Mouse (Mus musculus) G1E (cell line): ENCODE measurements around the gene Cish. TPM values are rescaled to one million over a fixed set of nuclear protein-coding genes. Genes with fewer than 3 reads are reported as not detected.

Source experiments
- ATAC-seq: 2 replicates; pipeline ENCODE4 v1.8.0; 2016; ENCODE audit warnings: mild to moderate bottlenecking; ENCODE audit not compliant: insufficient number of reproducible peaks, poor library complexity, low FRiP score, severe bottlenecking; ENCODE audit errors: extremely low read depth
- DNase-seq: peaks from one replicate; pipeline ENCODE4 v3.0.0; 2012; ENCODE audit warnings: low spot score
- H3K27me3 ChIP-seq: 2 replicates; pipeline ENCODE4 v1.6.1; 2012; ENCODE audit warnings: mild to moderate bottlenecking, low read length, inconsistent platforms; ENCODE audit not compliant: insufficient read depth
- H3K36me3 ChIP-seq: replicated peaks from 2 replicates; pipeline ENCODE3; 2012; ENCODE audit warnings: mild to moderate bottlenecking, inconsistent platforms
- H3K4me1 ChIP-seq: 2 replicates; pipeline ENCODE4 v1.6.1; 2012; ENCODE audit warnings: low read depth, low read length, inconsistent platforms, mixed read lengths; ENCODE audit not compliant: insufficient read depth
- H3K4me3 ChIP-seq: 2 replicates; pipeline ENCODE4 v1.5.1; 2012; ENCODE audit warnings: low read depth, mild to moderate bottlenecking, inconsistent platforms, low read length, moderate library complexity, mixed read lengths
- H3K9me3 ChIP-seq: replicated peaks from 2 replicates; pipeline ENCODE4 v1.6.1; 2012; ENCODE audit warnings: inconsistent platforms
- CTCF ChIP-seq: IDR thresholded peaks from 2 replicates; pipeline ENCODE4 v1.5.1; 2012; ENCODE audit warnings: low read depth, low read length, inconsistent platforms, mixed read lengths
- GATA1 ChIP-seq: IDR thresholded peaks from 2 replicates; pipeline ENCODE4 v1.6.1; 2012; ENCODE audit warnings: borderline replicate concordance, low read length, inconsistent platforms, mixed read lengths
- GATA2 ChIP-seq: IDR thresholded peaks from 2 replicates; pipeline ENCODE4 v1.6.1; 2012; ENCODE audit warnings: low read depth, low read length, inconsistent platforms, borderline replicate concordance
- POLR2AphosphoS5 ChIP-seq: IDR thresholded peaks from 2 replicates; pipeline ENCODE4 v1.6.1; 2012; ENCODE audit warnings: low read depth, low read length, inconsistent platforms; ENCODE audit not compliant: insufficient replicate concordance
- TAL1 ChIP-seq: conservative IDR thresholded peaks from 2 replicates; pipeline ENCODE4 v1.6.1; 2012; ENCODE audit warnings: low read depth, low read length, inconsistent platforms, mixed read lengths
- polyA plus RNA-seq: library from polyadenylated mRNA; stranded (reverse); fragments of >175 nt; gene quantifications from 2 replicates; pipeline ENCODE4 v1.2.3, GENCODE M21; 2012
- total RNA-seq, 2 experiments: library from RNA; stranded (forward) in 1 of 2; stranded (reverse) in 1 of 2; fragments of 200-1000 nt in 1 of 2; fragments of >200 nt in 1 of 2; fragmentation: Nextera tagmentation in 1 of 2; gene quantifications; 2 replicates each; pipeline ENCODE4 v1.2.3; 2014 to 2017

Gene Cish
- total and polyA plus RNA-seq, 3 experiments = 24.7 to 151 (median 106) TPM

DNA sequence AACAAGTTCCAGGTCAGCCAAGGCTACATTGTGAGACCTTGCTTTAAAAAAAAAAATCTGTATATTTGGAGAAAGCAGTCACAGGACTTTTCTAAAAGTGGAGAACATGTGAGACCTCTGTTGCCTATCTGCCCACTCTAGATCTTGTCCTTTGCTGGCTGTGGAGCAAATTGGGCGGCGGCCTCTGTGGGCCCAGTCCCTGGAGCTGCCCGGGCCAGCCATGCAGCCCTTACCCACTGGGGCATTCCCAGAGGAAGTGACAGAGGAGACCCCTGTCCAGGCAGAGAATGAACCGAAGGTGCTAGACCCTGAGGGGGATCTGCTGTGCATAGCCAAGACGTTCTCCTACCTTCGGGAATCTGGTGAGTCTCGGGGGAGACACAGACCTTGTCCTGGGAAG is 4.0 kb downstream of the Cish start:
- H3K27me3 ChIP-seq = no peaks in the 10 kb centered on the region
- DNase-seq (no peak), ATAC-seq (no peak)
- TF ChIP-seq GATA1 (no peak), CTCF (no peak), GATA2 (no peak)
- peaks cover 69% of the 10 kb centered on the region for H3K4me1 ChIP-seq
- peaks cover 68% of the 10 kb centered on the region for H3K36me3 ChIP-seq
- peak overlapping the region; percentile 84 for H3K4me3 ChIP-seq
- H3K9me3 ChIP-seq = no peaks in the 10 kb centered on the region

GRCm38 (mm10) chr9:107300224-107300973 is 4.6 kb downstream of the Cish start:
- no peak for TF ChIP-seq GATA1
- no peak for TF ChIP-seq POLR2AphosphoS5
- TF ChIP-seq TAL1 = no peak
- Histone ChIP-seq H3K4me1 (peaks cover 69% of the 10 kb centered on the region), H3K27me3 (no peaks in the 10 kb centered on the region), H3K4me3 (peak overlapping the region; percentile 84), H3K9me3 (no peaks in the 10 kb centered on the region), H3K36me3 (peaks cover 69% of the 10 kb centered on the region)
- ATAC-seq (no peak), DNase-seq (no peak)

GRCm38 (mm10) chr9:107301554-107302331 is 5.9 kb downstream of the Cish start:
- Histone ChIP-seq H3K27me3 (no peaks in the 10 kb centered on the region), H3K36me3 (peaks cover 72% of the 10 kb centered on the region), H3K4me3 (peak overlapping the region; percentile 84; the same call in 1 of the 2 replicates), H3K9me3 (no peaks in the 10 kb centered on the region), H3K4me1 (peaks cover 73% of the 10 kb centered on the region)
- ATAC-seq = no peak
- DNase-seq = no peak
- TF ChIP-seq POLR2AphosphoS5 = no peak

DNA sequence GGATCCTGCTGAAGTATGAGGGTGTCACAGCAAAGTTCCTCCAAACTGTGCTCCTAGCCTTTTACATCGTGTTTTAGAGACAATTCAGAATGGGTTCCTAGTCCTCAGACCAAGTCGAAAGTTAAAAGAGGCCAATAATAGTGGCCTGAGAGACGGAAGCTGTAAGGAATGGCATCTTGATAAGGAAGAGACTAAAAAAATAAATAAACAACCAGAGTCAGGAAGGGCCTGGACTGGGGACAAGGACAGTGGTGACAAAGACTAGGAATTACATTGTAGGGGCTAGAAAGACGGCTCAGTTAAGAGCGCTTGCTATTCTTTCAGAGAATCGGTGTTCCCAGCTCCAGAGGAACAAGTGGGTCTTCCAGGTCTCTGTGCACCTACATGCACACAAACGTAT is 6.8 kb downstream of the Cish start:
- H3K4me1 ChIP-seq = peaks cover 81% of the 10 kb centered on the region
- peaks cover 72% of the 10 kb centered on the region for H3K36me3 ChIP-seq
- DNase-seq (no peak), ATAC-seq (no peak)
- no peaks in the 10 kb centered on the region for H3K27me3 ChIP-seq
- no peak overlapping the region; the same call in 1 of the 2 replicates for H3K4me3 ChIP-seq
- TF ChIP-seq TAL1 (no peak), POLR2AphosphoS5 (no peak), CTCF (no peak), GATA1 (no peak)
- H3K9me3 ChIP-seq = no peaks in the 10 kb centered on the region

DNA sequence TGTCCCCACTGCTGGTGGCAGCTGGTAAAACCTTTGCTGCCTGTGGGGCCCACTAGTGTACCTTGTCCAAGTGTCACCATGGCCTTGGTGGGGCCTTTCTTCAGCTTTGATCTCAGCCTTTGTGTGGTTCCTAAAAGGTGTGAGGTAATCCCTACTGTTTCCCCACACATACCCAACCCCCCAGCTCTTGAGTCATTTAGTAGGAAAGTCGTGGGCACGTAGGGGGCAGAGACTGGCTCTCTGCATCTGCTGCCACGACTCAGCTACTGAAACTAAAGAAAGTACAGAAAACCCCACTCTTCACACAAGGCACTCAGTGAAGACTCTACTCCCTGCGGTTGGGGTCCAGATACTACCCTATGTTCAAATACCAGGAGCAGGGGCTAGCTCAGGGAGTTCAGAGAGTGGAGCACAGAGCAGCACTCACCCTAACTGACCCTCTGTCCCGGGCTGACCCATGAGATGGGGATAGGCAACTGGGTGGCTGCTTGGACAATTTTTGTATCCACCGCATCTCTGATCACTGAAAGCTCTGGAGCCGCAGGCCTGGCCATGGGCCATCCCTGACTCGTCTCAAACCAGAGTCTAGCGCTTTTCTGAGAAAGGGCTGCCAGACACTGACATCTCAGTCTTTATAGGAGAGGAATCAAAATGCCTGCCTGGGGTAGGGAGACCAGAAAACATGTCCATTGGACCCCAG is 7.4 kb downstream of the Cish start:
- DNase-seq (no peak), ATAC-seq (no peak)
- Histone ChIP-seq H3K36me3 (peaks cover 66% of the 10 kb centered on the region), H3K27me3 (no peaks in the 10 kb centered on the region), H3K9me3 (no peaks in the 10 kb centered on the region), H3K4me3 (no peak overlapping the region), H3K4me1 (peaks cover 84% of the 10 kb centered on the region)
- TF ChIP-seq POLR2AphosphoS5 = no peak
- TF ChIP-seq GATA2 = no peak
- TF ChIP-seq TAL1 = no peak
- TF ChIP-seq CTCF = no peak
- no peak for TF ChIP-seq GATA1

DNA sequence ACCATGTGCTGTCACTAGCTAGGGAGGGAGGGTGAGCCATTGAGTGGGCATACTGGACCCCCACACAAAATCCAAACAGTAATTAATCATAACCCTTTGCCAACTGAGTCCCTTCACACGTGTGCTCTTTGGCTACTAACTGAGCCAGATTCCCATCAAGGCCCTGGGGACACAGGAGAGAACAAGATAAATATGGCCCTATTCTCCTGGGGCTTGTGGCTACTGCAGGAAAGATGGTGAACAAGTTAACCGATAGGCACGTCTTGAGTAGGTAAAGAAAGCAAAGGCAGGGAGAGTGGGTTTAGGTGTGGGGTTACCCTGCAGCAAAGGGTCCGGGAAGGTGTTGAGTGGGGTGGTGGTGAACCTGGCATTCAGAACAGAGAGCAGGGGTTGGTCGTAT is 8.1 kb downstream of the Cish start:
- DNase-seq (no peak), ATAC-seq (no peak)
- no peaks in the 10 kb centered on the region for H3K27me3 ChIP-seq
- TF ChIP-seq POLR2AphosphoS5 (no peak), GATA2 (no peak), GATA1 (no peak), TAL1 (no peak), CTCF (no peak)
- H3K4me3 ChIP-seq = no peak overlapping the region
- peaks cover 89% of the 10 kb centered on the region for H3K4me1 ChIP-seq
- H3K9me3 ChIP-seq = no peaks in the 10 kb centered on the region
- H3K36me3 ChIP-seq = peaks cover 59% of the 10 kb centered on the region
